Mouse (Mus musculus): Measurements from ENCODE around the gene Aldh16a1.
"Not testable (repeated sequence)": the region's sequence is repeated elsewhere in the genome, so short reads cannot be mapped to it uniquely, and the experiment has no call there.

Gene Aldh16a1

DNA sequence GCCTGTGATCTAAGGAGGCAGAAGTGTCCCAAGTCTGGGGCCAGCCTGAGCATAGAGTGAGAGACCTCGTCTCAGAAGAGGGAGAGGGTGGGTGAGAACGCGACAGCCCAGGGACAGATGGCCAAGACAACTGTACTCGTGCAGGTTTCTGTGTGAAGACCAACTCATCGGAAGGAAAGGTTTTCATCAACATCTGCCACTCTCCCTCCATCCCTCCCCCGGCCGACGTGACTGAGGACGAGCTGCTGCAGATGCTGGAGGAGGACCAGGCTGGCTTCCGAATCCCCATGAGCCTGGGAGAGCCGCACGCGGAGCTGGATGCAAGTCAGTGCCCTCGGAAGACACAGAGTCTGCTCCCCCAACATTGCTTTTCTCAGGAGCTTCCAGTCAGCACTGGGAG lies 3.1 kb upstream of the Aldh16a1 start:
- no peak for DNase-seq (ENCODE audit: low spot score in 2 of 2)

DNA sequence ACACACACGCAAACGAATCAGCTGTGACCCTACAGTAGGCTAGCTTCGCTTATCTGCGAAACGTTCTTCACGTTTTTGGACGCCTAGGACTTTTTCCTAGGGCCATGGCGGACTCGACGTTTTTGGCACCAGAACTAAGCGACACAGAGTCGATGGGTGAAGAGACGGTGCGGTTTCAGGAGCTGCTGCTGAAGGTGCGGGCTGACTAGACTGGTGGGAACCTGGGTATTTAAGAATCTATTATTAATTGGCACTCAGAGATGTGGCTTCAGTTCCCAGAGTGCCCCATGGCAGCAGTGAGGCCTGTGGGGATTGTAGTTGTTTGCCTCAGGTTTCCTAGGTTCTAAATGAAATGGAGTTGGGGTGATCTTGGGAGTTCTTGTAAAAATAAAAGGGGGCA lies 1.8 kb upstream of the Aldh16a1 start:
- no peak for DNase-seq (ENCODE audit: low spot score in 2 of 2)

DNA sequence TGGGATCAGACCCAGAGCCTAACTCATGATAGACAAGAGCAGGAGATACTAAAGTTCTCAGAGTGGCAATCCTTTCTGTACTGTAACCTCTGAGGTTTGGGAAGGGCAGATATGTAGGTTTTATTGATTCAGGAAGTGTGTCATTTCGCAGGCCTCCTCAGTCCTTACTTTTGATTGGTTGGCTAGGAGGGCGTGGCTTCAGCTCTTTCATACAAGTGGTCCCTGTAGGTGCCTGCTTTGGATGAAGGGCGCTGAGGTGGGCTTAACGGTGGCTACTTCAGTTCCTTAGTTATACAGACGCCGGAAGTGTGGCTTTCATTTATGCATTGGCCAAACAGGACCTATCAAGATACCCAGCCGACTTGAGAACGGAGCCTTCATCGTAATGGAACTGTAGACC lies 1.2 kb upstream of the Aldh16a1 start:
- DNase-seq (ENCODE audit: low spot score in 2 of 2) = no peak

DNA sequence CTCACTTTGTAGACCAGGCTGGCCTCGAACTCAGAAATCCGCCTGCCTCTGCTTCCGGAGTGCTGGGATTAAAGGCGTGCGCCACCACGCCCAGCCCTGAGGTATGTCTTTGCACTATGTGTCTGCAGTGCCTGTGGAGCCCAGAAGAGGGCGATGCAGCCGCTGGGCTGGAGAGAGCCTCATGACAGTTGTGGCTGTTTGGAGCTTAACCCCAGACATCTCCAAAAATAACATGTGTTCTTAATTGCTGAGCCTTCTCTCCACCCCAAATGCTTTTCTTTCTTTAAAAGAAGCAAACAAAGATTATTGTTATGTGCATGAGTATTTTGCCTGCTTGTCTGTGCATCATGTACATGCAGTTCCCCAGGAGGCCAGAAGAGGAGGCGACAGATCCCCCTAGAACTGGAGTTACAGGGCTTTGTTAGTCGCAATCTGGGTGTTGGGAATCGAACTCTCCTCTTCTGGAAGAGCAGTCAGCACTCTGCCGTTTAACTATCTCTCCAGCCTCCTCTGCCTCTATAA lies 670 bp upstream of the Aldh16a1 start:
- peak in 1 of 2 experiments; percentile 68 for DNase-seq (ENCODE audit: low spot score in 2 of 2)

DNA sequence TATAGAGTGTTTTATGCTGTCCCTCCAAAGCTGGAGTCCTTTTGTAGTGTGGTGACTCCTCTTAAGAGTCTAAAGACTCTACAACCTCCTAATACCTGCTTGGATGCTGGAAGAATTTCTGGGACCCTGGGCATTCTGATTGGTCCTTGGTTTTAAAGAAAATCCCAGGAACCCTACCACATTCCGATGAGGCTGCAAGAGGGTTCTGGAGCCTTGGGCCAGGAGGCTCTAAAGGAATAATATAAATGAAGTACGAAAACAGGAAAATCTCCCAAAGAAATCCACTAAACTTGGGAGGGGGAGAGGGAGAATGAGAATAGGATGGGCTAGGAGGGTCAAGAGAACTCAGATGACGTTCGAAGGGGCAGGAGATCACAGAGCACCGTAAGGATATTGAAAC lies 798 bp downstream of the Aldh16a1 start:
- no peak for DNase-seq (ENCODE audit: low spot score in 2 of 2)

DNA sequence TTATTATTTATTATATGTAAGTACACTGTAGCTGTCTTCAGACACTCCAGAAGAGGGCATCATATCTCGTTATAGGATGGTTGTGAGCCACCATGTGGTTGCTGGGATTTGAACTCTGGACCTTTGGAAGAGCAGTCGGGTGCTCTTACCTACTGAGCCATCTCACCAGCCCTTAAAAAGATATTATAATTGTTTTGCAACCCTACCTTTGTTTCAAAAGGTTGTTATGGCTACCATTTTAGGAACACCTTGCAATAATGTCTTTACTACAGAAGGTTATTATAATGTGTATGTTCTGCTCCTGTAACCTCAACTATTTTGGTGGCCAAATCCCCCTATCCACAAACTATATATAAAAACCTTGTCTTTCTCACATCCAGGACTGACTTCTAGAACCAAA lies 1.3 kb downstream of the Aldh16a1 start:
- not testable (repeated sequence) for DNase-seq (ENCODE audit: low spot score in 2 of 2)

DNA sequence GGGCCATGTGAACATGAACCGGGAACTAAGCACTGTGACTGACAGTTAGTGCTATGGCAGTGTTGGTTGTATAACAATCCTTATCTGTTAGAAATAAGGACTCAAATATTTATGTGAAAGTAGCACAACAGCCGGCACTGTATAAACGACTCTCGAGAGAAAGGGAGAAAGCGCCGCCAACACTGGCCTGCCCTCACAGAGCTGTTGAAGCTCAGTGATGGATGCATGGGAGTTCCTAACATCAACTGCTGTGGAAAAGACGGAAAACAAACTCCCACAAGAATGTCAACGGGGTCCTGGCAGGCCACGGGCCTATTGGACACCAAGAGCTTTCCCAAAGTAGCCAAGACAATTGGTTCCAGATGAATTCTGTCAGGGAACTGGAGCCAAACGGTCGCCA lies 3.1 kb downstream of the Aldh16a1 start:
- DNase-seq (ENCODE audit: low spot score in 2 of 2) = no peak

DNA sequence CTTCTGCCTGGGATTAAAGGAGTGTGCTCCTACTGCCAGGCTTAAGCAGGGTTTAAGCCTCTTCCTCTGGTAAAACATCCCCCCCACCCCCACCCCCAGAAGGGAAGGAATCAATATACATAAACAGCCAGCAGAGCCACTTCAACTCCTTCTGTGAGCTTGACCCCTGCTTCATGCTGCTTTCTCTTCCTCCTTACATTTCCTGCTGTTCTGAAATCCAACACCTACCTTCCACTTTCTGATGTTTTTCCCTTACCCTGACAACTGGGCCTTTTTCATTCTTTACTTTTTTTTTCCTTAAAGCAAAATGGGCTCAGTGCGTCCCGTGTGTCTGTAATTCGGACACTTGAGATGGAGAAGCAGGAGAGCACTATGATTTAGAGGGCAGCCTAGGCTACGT lies 4.1 kb downstream of the Aldh16a1 start:
- DNase-seq (ENCODE audit: low spot score in 2 of 2) = no peak

DNA sequence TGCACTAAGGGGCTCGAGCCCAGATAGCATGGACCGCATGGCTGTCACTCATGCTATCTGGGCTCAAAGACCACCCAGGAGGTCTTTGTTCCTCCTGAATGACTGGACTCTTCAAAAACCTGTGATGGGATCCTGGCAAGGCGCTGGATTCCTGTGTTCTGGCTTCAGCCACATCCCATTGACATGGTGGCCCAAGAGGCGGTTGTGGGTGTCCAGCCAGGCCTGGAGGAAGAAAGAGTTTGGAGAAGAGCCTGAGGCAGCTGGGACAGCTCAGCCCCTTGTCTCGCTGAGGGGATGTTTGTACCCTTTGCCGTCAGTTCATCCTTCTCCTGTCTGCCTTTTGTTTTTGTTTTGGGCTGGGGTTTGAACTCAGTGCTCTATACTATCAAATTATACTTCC lies 4.8 kb downstream of the Aldh16a1 start:
- DNase-seq (ENCODE audit: low spot score in 2 of 2) = no peak

DNA sequence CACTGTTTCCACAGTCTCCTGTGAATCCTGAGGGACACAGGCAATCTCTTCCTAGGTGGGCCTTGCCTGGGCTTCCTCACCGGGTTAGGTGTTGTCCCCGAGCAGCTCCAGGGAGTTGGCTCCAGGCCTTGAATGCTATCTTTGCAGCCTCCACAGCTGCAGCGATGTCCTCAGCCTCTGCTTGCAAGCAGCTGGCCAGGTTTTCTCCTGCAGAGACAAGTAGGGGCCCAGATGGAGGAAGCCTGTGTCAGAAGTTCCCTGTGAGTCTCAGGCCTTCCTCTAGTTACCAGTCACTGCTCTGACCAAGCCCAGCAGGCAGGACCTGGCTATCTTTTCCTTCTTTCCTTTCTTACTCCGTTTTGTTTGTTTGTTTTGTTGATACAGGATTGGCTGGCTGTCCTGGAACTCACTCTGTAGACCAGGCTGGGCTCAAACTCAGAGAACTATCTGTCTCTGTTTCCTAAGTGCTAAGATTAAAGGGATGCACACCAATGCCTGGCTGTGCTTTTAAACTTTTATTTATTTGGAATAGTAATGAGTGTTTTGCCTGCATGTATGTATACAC lies 5.8 kb downstream of the Aldh16a1 start:
- no peak for DNase-seq (ENCODE audit: low spot score in 2 of 2)

DNA sequence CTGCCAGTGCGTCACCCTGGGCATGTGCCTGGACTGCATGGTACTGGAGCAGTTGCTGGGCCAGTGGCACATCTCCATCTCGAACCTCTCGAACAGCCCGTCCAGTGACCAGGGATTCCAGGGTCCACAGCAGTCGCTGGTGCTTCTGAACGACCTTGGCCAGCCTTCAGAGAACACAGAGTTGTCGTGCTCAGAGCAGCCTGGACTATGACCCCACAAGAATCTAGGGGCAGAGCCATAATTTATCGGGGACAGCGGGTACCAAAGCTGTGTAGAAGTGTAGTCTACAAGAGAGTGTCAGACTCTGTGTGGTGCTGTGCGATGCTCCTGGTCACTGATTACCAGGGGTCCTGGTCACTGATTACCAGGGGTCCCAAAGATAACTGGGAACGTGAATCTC lies 6.5 kb downstream of the Aldh16a1 start:
- DNase-seq (ENCODE audit: low spot score in 2 of 2) = no peak

DNA sequence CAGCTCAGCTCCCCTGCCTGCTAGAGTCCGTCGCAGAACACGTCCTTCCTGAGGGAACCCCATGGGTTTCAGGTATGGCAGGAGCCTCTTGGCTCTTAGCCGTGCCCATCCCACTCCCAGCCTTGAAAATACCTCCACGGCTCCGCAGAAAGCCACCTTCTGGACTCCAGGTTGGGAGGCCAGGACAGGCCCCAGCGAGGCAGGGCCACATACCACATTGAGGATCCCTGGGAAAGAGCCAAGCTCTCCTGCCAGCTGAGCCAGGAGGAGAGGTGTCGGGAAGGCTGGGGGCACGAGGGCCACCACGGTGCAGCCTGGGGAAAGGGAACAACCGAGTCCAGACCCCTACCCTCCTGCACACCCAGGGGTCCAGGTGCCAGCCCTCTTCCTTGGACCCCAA lies 7.1 kb downstream of the Aldh16a1 start:
- no peak for DNase-seq (ENCODE audit: low spot score in 2 of 2)

DNA sequence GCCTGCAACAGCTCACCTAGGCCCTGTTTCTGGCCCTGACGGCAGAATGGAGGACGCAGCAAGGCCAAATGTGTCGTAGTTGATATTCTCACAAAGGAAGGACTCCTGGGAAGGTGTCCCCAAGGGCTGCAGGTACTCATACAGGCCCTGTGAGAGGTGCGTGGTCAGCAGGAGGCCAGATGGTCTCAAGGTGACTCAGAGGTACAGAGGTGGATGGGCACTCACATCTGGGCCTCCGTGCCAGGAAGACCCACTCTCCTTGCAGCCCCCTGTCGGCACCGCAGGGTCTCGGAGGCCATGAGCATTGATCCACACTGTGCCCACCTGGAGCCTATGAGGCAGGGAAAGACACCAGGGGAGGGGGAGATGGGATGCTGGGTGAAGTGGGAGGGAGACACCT lies 8.9 kb downstream of the Aldh16a1 start:
- no peak for DNase-seq (ENCODE audit: low spot score in 2 of 2)

DNA sequence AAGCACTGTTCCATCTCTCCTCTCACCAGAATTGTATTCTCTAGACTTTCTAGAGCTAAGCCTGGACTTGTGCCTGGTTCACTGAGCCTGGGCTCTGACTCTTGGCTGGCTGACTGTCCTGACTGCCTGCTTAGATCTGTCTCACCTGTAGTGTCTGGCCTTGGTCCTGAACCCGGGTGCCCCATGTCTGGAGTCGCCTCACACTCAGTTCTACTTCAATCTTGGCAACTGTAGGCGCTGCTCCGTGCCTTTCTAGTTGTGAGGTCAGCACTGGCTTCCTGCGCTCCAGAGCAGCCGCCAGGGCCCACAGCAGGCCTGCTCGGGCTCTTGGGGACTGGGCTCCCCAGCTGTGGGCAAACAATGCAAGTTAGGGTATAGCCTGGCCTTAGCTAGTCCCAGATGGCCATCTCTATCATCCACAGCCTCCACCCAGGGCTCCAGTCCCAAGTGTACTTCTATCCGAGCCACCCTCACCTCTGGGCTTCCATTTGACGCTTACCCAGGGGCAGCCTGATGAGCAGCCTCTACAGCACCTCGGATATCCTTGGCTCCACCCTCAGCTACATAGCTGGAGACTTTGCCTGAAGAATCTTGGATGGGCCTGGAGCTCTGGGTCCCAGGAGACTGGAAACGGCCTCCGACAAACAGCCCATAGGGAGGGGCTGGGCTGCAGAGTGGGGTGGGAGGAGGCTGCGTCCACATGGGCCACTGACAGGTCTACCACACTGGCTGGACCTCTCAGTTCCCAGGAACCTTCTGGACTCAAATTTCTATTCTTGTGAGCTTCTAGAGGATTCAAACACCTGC lies 9.8 kb downstream of the Aldh16a1 start:
- DNase-seq (ENCODE audit: low spot score in 2 of 2) = no peak

DNA sequence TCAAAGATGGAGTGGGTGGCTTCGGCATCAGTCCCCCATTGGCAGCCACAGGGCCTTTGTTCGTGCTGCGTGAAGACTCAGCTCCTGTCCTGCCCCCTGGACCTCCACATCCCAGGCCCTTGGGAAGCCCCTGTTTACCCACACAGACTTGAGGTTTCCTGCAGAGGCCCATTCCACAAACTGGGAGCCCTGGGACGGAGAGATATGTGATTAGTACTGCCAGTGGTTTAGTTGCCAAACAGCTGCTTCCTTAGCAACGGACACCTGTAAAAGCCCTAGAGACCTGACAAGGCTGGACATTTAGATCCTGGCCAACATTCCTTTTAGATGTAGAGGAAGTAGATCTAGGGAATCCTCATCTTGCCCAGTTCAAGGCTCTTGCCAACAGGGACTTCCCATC lies 12.5 kb downstream of the Aldh16a1 start:
- DNase-seq (ENCODE audit: low spot score in 2 of 2) = no peak

DNA sequence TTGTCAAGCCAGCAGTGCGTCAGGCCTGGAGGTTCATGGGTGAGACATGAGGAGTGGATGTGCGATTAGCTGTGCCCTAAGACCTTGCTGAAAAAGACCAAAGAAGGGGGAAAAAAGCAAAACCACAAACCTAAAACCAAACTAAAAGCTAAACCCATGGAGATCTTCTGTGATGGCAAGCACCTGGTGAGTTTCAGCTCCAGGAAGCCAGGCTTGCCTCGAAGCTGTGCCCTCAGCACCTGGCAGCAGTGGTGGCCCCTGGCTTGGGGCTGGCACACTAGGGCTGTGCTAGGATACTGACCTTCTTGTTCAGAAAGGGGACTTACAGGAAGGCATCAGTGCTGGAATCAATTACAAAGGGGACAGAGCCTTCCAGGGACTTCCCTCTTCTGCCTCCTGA lies 13.1 kb downstream of the Aldh16a1 start:
- DNase-seq (ENCODE audit: low spot score in 2 of 2) = no peak

DNA sequence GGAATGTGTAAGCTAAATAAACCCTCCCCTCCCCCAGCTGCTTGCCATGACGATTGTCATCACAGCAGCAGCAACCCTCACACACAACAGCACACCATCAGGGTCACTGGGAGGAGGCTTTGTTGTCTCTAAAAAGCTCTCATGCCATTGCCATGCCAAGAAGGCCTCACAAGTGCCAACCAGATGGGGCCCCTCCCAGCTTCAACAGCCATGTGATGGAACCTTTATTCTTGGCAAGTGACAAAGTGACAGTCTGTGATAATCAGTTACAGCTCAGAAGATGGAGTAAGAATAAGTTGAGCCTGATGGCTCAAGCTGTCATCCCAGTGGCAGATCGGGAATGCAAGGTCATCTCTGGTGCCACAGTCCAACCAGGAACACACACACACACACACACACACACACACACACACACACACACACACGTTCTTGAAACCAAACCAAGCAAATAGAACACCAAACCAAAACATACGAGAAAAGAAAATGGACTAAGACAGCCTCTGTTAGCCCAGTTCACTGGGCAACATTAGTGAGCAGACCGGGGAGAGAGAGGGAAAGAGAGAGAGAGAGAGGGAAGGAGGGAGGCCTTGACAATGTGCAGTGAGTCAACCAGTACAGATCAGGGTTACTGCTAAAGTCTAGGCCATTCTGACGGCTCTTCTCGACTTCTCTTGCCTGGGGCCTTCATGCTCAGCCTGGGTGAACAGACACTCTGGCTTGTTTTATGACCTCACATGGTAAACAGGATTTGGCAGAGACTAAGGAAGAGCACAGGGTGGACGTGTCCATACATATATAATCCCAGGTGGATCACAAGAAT lies 14.3 kb downstream of the Aldh16a1 start:
- no peak for DNase-seq (ENCODE audit: low spot score in 2 of 2)

DNA sequence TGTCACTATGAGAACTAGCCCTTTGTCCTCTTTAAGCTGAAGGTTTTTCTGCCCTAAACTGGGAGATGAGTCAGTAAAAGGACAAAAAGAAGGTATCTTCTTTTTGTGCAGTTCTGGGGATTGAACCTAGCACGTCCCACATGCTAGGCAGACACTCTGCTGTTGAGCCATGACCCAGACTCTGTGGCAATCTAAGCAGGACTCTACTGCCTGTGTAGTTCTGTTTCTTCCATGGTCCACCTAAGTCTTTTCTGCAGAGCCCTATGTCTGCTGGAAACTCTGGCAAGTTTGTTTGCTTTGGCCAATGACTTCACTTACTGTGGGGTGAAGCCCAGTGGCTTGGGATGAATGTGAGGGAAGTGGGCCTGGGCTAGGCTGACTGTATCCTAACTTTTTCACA lies 16.0 kb downstream of the Aldh16a1 start:
- no peak for DNase-seq (ENCODE audit: low spot score in 2 of 2)

DNA sequence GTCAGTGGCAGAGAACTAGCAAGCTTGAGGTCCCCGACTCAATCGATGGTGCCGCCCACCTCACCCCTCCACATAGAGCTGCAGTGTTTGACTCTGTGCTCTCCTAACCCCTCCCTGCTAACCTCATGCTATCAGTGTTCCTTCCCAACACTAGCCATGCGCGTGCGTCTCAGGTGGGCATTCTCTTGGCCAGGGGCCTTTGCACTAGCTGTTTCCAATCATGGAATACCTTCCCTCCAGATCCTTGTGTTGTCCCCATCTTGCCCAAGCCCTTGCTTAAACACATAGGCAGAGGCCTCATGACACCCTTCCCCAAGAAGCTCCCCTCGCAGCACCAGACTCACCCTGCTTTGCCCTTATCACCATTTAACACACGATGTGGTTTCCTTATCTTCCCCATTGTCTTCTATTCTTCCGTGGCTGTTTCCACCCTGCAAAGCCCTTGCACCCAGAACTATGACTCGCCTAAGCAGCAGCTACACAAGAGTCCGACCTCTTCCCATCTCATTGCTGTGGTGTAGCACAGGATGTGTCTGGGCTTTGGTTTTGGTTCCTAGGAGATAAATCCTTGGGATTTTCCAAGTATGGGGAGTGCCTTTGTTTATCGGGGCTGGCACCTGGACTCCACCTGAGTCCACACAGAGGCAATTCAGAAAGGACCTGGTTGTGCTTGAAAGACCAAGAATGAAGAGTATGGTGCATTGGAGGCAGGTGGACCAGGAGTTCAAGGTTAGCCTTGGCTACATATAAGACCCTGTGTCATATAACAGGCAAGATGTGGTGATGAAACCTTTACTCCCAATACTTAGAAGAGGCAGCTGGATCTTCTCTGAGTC lies 17.0 kb downstream of the Aldh16a1 start:
- no peak for DNase-seq (ENCODE audit: low spot score in 2 of 2)

DNA sequence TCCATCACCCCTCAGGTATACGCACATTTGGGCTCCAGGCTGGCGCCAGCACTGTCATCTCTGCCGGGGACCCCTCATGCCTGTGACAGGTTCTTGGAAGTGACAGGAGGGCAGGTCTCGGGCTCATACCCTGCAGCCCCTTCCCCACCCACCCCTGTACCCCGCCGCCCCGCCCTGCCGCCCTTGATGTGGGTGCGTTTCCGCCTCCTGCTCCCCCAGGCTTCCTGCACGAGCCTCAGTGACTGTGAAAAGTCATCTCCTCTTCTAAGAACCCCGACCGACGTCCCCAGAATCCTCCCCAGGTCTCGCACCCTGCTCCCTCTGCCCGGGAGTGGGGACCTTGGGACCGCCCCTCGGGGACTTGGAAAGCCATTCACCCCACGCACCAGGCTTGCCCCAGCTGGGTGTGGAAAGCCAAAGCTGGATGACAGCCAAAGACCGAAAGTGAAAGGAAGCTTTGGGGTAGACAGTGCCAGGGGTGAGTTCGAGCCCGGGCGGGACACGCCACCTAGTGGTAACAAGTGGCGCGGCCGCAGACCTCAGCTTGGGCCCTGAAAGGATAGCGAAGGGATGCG lies 18.3 kb downstream of the Aldh16a1 start, which contains the start of the genes Gm45713 and Flt3l:
Gene Gm45713 (minus strand): TSS at position 239 of the 575 bp plus-strand sequence.
Gene Flt3l (minus strand): TSS at position 440 of the 575 bp plus-strand sequence.
- peak; percentile 78 to 91 for DNase-seq (ENCODE audit: low spot score in 2 of 2)

DNA sequence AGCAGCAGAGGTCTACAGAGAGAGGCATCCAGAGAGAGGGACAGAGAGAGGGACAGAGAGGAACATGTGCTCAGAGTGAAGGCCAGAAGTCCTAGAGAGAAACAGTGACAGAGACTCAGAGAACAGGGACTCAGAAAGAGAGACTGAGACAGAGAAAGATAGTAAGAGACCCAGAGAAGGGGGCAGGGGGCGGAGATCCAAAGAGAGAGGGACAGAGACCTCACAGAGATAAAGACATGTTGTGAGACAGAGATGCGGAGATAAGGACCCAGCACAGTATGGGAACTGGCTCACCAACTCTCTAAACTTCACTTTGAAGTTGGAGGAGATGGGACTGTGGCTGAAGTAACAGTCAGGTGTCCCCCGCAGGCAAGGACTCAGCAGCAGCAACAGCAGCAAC lies 19.0 kb downstream of the Aldh16a1 start:
- no peak for DNase-seq (ENCODE audit: low spot score in 2 of 2)
